Mouse (Mus musculus): Measurements from ENCODE around the gene Fam72a. TPM values are rescaled to one million over a fixed set of nuclear protein-coding genes. Genes with fewer than 3 reads are reported as not detected.

The Fam72a gene
- total RNA-seq, 4 experiments from 2014 or later = 0.65 to 1.1 (median 0.76) TPM

DNA sequence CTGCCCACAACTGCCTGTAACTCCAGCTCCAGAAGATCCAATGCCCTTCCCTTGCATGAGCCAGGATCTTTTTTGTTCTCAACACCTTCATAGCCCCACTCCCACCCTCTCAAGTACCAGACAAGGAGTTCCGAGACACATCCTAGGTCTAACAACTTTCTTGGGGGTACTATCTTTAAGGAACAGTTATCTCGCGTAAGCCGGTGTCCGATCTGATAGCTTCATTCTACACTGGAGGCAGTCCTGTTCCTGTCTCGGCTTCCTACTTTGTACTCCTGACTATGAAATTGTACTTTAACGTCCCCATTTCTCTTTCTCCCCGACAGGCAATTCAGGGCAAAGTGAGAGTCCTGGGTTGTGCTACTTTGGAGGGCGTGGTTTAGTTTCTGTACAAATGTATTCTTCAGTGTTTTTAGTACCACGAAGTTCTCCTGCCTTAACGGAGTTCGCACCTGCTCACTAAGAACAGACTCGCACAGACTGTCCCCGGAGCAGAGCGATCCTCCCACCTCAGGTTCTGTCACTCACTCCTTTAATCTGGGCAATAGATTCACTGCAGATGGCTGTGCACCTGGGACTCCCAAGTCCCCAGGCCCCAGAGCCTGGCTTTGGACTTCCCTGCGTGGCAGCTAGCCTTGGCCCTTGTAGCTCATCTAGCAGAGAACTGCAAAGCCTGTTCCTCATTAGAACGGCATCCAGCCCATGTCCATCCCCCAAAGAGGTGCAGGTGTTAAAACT, 51.4 kb downstream of the Fam72a start:
- DNase-seq (ENCODE audit: low spot score) = no peak

DNA sequence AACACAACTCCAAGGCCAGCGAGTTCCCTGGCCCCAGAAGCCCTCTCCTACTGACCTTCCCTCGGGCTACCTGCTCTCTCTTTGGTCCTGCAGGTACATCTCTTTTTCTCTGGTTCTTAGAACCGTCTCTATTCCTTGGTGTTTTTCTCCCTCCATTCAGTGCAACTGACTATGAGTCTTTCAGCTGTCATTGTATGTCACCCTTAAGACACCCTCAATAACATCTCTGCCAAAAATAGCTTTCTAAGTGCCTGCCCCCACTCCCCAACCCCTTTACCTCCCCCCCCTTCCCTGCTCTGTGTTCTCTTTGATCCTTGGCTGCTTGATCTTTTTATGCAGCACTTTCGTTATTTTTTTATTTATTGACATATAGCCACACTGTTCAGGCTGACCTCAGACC, 52.7 kb downstream of the Fam72a start:
- DNase-seq (ENCODE audit: low spot score) = no peak

DNA sequence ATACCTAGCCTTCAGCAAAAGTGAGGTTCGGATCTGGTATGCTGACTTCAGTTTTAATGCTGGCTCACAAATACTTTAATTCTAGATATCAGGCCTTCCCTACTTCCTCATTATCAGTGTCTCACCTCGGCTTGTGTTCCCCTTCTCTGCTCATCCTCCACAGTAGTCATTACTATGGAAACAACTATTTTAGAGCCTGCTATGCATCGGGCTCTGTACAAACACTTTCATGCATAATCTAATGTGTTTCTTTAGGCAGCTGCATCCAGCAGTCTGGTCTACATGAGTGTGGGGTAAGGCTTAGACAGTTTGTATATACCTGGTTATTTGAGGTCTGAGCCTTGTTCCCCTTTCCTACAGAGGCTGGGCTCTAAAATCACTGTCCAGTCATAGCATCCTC, 55.9 kb downstream of the Fam72a start:
- no peak for DNase-seq (ENCODE audit: low spot score)

DNA sequence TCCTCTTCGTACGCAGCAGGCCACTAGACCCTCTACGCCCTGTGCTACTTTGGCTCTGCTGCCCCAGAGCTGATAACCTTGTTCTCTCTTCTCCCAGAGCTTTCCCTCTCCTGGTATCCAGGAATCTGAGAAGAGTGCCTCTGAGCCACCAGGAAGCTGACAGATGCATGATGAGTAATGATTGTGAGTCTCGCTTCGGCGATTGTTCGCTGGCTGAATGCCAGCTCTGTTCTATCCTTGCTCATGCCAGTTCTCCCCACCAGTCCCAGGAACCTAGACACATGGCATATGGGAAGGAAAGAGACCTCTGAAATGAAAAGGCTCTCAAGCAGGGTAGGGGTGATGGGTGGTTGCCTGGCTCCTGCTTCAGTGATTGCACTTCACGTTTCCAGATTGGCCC, 59.1 kb downstream of the Fam72a start:
- DNase-seq (ENCODE audit: low spot score) = no peak

Small RNA genes lying within 50 kb of the gene (microRNA-seq; reads per million reads assigned to microRNA genes)
- not detected for gene Gm24273

Other genes starting within 250 kb of the Fam72a start
- 1 to 10 TPM in 3 of 4 experiments, under 1 TPM in 1; 0.95 to 1.4 (median 1.1) TPM for gene Ikbke, start 248.3 kb upstream of the Fam72a start, total RNA-seq (2022)
- 10 to 100 TPM; 18.0 to 24.2 (median 20.2) TPM for gene Srgap2, start 551 bp upstream of the Fam72a start, total RNA-seq (2022)
- gene Avpr1b, start 71.3 kb downstream of the Fam72a start, total RNA-seq (2022) = not detected
- 1 to 10 TPM in 1 of 4 experiments, under 1 TPM in 3; 0.27 to 1.3 (median 0.80) TPM for gene Ctse, start 110.4 kb downstream of the Fam72a start, total RNA-seq (2022)
- gene Rab7b, start 160.8 kb downstream of the Fam72a start, total RNA-seq (2022) = 1 to 10 TPM; 2.3 to 3.8 (median 3.2) TPM
- gene Slc26a9, start 216.1 kb downstream of the Fam72a start, total RNA-seq (2022) = under 1 TPM in 3 of 4 experiments, not detected in 1; 0.06 to 0.16 (median 0.09) TPM

All from heart, adult 8-10 months (tissue).